Mouse (Mus musculus) mammary gland, adult 2 months (tissue): ENCODE data around the gene Pgam5. TPM values are rescaled to one million over a fixed set of nuclear protein-coding genes. Genes with fewer than 3 reads are reported as not detected.

ENCODE experiments used
- polyA plus RNA-seq: library from polyadenylated mRNA; depleted of rRNA; stranded (reverse); fragments of >200 nt; gene quantifications from 2 replicates; pipeline ENCODE4 v1.2.3, GENCODE M21; 2012; ENCODE audit warnings: low replicate concordance; rRNA removed

The Pgam5 gene
- 18.0 and 26.8 TPM in 2 replicates for polyA plus RNA-seq

DNA sequence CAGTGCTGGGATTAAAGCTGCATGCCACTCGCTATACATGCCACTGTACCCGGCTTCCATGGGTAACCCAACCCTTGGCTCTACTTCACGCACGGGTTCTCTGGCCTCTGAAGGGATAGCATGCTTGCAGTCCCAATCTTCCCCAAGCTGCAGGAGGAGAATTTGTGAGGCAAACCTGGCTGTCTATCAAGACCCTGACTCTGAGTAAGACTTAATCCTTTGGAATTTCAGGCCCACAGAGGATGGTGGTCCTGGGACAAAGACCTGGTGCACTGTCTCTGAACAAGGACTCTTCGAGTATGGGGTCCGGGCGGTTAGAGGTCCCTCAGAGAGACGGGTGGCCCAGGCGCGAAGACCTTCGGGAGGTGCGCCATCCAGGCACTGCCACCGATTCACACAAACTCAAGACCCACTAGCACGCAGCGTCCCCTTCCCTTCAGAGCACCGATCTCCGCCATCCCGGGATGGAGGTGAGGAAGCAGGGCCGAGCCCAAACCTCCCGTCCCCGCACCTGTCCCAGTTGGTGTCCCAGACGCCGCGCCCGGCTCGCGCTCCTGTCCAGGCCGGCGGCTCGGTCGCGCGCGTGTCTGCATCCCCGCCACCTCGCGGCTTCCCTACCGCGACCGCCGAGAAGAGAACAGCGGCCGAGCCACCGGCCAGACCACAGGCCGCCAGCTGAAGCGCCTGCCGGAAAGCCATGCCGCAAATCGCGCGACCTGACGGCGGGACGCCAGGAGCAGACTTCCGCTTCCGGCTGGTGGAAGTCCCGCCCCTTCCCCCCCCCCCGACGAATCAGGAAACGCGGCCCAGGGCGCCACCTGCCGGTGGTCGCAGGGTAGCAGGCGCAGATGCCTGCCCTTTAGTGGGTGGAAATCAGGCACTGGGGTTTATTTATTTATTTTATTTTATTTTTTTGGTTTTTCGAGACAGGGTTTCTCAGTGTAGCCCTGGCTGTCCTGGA, at the start of gene Pgam5:
Pgam5 (minus strand) TSS at position 773 of the 961 bp plus-strand sequence.

GRCm38 (mm10) chr5:110285770-110286445, 16.2 kb upstream of the Pgam5 start, which contains the start of the genes Pxmp2 and Pole:
Pxmp2 (minus strand) TSS chr5:110286186.
Pole (plus strand) TSS chr5:110286306.

GRCm38 (mm10) chr5:110230780-110231461, 38.8 kb downstream of the Pgam5 start, which contains the start of gene Ankle2:
Ankle2 (plus strand) TSS chr5:110231004.

Other genes with a start within 250 kb of the Pgam5 start
- gene Gm17655, start 197.4 kb downstream of the Pgam5 start, polyA plus RNA-seq: 0.68 TPM in 1 of 2 replicates, not detected in the other
- 0.06 and 0.22 TPM in 2 replicates for gene Gm35315, start 175.5 kb downstream of the Pgam5 start, polyA plus RNA-seq
- gene Plcxd1, start 169.9 kb downstream of the Pgam5 start, polyA plus RNA-seq: 3.6 and 4.3 TPM in 2 replicates
- 96.9 and 180 TPM in 2 replicates for gene Gtpbp6, start 161.7 kb downstream of the Pgam5 start, polyA plus RNA-seq
- gene Zfp605, start 159.8 kb downstream of the Pgam5 start, polyA plus RNA-seq: 0.18 and 0.70 TPM in 2 replicates
- 47.0 and 73.3 TPM in 2 replicates for gene Chfr, start 134.1 kb downstream of the Pgam5 start, polyA plus RNA-seq
- gene Golga3, start 93.2 kb downstream of the Pgam5 start, polyA plus RNA-seq: 6.5 and 8.6 TPM in 2 replicates
- 10.1 and 12.8 TPM in 2 replicates for gene Ankle2, start 38.9 kb downstream of the Pgam5 start, polyA plus RNA-seq
- 14.3 and 29.8 TPM in 2 replicates for gene Pxmp2, start 16.3 kb upstream of the Pgam5 start, polyA plus RNA-seq
- 3.5 and 4.5 TPM in 2 replicates for gene Pole, start 16.4 kb upstream of the Pgam5 start, polyA plus RNA-seq
- 0.67 and 1.4 TPM in 2 replicates for gene P2rx2, start 73.3 kb upstream of the Pgam5 start, polyA plus RNA-seq
- not detected in 2 replicates for gene Lrcol1, start 74.8 kb upstream of the Pgam5 start, polyA plus RNA-seq
- 42.1 and 183 TPM in 2 replicates for gene Fbrsl1, start 178.6 kb upstream of the Pgam5 start, polyA plus RNA-seq